Mouse (Mus musculus) kidney, adult 18-20 months (tissue): ENCODE results near the gene Daglb.

Experiments used
- DNase-seq: peaks from one replicate; pipeline ENCODE4 v3.0.0; 2021

The Daglb gene

DNA sequence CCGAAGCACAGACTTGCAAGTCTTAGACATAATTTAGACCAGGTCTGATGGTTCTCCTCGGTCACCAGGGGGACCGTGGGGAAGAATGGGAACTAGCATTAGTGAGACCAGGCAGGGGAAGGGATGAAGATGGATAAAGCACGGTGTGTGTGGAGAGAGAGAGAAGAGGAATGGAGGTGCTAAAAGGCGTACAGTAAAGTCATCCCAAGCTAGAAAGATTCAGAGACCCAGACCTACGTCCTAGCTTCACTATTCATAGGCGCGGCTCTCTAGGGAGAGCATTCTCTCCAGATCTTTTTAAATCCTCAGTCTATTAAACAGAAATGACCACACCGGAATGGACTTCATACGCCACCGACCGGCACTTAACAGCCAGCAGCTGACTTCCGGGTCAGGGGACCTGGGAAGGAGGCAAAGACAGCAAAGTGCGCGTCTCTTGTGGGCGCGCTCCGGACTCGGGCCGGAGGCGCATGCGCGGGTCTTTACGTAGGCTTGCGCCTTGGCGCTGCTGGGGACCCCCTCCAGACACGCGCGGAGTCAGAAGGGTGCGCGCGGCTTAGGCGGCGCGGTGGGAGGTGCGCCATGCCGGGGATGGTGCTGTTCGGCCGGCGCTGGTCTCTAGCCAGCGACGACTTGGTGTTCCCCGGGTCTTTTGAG, at the start of gene Daglb:
Gene Daglb, plus strand, starts transcription at position 485 of the 657 bp plus-strand sequence.
- peak; percentile 87 for DNase-seq

DNA sequence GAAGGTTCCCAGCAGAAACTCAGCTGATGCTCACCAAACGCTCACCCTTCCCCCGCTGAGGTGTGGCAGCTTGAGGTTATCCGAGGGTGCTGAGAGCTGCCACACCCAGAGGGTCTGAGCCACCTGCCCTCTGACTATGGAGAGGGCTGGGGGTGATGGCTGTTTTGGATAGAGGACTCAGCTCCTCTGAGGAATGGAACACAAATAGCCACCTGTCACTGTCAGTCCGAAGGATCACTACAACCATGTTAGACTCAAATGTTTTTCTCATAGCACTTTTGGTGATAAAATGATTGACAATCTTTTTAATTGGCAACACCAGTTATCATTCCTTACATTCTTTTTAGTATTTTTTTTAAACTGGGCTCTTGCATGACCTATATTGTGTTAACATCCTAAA, 42.9 kb upstream of the Daglb start:
- DNase-seq = no peak

DNA sequence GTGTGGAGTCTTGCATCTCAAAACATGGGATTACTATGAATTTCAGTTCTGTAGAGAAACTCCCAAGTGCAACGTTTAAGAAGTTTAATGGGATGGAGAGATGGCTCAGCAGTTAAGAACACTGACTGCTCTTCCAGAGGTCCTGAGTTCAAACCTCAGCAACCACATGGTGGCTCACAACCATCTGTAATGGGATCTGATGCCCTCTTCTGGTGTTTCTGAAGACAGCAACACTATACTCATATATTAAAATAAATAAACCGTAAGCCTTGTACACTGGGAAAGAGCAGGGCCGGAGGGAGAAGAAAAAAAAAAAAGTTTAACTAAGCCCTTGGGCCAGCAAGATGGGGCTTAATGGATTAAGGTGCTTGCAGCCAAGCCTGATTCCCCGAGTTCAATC, 41.4 kb upstream of the Daglb start:
- DNase-seq = no peak

DNA sequence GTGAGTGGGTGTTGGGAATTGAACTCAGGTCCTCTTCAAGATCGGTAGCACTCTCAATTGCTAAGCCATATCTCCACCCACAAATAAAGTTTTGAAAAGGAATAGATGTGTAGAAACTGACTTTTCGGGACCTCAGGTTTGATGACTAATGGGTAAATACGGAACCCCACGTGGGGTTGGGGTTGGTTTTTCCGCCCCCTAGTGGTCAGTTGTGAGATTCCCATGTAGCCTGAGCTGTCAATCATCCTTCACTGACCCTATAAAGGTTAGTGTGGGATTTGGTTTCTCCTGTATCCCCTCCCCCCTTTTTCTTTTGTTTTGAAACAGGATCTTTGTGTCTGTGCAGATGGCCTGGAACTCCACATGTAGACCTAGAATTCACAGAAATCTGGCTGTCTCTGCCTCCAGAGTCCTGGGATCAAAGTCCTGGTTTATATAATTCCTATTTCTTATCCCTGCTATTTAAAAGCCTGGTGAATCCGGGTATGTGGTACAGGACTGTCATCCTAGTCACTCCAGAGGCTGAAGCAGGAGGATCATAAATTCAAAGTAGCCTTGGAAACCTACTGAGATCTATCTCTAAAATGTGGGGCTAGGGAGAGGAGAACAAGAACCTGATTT, 40.4 kb upstream of the Daglb start:
- peak; percentile 66 for DNase-seq

DNA sequence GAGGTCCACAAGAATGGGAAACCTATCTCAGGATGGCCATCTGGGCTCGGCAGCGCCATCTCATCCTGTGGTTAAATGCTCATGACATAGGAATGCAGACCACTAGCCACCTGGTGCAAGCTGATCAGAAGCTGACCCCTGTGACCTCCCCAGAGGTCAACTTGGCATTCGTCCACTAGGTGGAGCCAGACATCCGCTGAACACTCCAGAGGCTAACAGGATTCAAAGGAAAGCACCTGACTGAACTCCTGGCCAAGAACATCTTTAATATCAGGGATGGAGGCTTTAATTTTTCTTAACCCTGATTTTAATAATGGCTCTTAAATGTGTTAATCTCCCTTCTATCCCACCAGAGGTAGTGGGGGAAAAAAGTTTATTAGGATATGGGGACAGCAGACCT, 30.0 kb upstream of the Daglb start:
- DNase-seq = peak; percentile 76

DNA sequence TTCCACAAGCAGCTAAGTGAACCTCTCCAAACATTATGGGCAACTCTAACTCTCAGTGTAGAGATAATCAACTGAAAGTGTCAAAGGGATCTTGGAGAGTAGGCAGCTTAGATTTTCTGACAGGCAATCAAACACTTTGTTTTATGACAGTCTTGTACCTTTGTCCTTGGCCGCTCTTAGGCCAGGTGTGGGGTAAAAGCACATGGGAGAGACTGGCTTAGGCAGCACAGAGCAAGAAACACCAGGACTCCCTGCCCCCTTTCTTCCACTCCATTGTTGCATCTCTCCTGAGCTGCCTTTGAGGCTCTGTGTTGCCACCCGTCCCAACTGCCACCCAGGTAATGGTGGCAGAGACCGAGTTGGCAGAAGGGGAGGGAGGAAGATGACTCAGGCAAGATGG, 23.1 kb upstream of the Daglb start:
- no peak for DNase-seq

DNA sequence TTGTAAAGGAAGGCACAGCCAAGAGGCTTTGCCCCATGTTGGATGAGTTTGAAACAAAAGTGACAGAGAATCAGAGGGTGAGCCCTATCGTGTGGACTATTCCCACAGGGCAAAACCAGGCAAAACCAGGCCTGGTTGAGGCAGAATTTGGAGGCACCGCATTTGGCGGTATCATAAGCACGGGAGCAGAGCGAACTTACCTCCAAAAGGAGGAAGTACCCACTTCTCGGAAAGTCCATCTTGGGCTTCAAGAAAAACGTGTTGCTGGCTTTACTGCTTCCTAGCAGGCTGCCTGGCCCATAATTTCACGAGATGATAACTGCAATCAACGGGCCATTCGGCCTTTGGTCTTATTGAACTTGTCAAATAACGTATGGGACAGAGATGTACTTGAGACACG, 22.6 kb upstream of the Daglb start:
- no peak for DNase-seq

DNA sequence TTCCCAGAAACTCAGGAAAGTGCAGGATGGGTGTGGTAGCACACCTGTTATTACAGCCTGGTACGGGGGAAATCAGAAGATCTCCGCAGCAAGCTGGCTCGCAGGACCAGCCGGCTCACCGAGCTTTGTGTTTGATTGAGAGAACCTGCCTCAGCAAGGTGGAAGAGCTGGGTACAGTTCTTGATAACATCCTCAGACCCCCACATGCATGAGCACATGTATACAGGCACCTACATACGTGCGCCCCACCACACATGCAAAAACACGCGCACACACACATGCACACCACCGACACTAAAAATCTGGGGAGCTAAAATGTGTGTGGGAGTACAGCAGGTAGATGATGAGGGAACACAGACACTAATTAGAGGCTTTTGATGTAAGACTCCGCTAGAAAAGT, 713 bp upstream of the Daglb start:
- no peak for DNase-seq

DNA sequence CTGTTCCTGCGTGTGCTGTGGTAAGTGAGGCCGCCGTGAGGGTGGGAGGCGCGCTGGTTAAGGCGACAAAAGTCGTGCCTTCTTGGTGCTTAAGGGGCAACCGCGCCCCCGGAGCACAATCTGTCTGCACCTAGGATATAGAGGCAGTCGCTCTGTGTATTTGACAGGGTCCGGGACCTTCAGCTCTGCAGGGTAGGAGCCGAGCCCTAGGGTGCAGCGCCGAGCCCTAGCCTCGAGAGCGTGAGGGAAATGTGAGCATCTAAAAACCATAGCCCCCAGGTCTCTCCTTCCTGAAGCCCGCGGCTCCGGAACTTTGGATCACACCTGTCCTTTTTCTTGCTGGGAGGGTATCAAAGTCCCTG, 354 bp downstream of the Daglb start:
- no peak for DNase-seq

DNA sequence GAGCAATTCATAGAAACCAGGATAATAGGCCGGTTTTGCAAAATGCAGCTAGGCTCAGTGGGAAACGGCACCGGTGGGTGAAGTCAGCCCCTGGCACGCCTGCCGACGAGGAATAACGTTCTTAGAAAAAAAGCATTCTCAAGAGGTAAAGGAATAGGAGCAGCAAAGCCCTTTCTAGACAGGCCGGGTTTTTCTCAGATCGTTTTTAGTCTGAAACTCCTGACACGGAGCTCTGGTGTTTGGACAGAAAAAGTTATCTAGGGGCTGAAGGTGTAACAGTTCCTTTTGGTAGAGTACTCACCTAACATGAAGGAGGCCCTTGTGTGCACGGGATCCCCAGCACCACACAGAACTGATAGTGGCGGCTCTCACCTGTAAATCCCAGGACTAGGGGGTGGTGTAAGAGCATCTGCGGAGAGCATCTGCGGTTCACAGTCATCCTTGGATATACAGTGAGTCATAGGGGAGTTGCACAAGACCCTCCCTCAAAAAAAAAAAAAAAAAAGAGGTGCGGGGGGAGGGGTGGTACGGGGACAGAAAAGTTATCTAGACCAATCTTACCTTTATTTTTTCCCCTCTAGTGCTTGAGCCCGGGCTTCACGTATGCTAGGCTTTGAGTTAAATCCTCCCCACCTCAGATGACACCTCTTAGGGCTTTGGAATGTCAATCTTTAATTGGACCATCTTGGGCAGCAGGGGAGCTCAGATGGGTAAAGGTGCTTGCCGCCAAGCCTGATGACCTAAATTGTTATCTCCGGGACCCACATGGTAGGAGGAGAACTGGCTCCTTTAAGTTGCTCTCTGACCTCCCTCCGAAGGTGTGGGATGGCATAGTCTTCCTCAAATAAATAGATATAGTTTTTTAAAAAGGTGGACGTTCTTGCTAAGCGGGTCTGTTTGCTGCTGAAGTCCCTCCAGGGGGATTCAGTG, 1.0 kb downstream of the Daglb start:
- no peak for DNase-seq

DNA sequence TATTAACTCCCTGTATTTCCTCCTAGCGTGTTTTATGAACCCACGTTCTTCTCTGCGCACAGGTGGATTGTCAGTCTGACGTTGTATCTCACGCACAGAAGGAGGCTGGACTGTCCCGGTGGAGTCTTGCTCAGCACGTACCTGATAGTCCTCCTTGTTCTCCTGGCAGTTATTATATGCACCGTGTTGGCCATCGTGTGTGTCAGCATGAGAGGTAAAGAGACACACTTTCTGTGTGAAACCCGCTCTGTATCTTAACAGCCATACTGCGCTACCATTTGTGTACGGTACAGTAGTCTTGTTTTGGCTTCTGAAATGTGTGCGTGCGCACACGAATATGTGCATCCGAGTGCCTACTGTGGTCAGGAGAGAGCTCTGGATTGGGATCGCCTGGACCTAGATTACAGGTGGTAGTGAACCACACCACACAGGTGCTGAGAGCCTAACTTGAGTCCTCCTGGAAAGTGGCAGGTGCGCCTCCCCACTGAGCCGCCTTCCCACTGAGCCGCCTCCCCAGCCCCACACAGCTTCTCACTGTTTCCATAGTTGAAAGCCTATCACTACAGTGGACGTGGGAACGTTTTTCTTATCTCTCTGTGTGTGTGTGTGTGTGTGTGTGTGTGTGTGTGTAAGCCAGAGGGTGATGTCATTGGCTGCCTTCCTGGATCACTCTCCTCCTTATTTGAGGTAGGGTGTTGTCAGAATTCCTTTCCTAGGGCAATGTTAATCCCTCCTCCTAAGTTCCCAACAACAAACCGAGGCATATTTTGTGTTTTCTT, 2.7 kb downstream of the Daglb start:
- no peak for DNase-seq

DNA sequence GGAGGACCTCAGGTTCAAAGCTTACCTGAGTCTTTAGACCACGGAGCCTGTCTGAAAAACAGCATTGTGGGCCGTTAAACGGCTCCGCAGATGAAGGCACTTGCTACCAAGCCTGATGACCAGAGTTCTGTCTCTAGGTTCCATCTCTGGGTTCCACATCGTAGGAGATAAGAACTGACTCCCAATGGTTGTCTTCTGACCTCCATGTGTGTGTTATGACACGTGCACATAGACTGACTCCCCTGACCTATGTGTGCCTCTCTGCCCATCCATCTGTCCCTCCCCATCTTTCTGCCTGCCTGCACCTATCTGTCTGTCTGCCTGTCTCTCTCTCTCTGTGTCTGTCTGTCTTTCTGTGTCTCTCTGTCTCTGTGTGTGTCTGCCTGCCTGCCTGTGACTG, 3.5 kb downstream of the Daglb start:
- DNase-seq = no peak

DNA sequence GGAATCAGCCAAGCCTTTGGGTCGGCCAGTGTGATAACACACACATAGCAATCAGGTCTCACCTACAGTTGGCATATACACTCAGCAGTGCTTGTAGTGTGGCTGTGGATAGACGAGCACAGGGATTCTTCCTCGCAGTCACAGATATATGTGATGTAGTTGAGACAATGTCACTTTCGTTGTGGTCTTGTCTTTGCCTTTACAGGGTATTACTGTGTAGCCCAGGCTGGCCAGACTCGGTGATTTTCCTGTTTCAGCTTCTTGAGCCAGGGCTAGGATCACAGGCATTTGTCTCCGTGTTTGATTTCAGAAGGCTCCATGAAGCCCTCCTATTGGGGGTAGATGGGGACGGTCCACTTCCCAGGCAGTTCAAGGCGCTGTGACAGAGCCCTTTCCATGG, 5.2 kb downstream of the Daglb start:
- DNase-seq = no peak

DNA sequence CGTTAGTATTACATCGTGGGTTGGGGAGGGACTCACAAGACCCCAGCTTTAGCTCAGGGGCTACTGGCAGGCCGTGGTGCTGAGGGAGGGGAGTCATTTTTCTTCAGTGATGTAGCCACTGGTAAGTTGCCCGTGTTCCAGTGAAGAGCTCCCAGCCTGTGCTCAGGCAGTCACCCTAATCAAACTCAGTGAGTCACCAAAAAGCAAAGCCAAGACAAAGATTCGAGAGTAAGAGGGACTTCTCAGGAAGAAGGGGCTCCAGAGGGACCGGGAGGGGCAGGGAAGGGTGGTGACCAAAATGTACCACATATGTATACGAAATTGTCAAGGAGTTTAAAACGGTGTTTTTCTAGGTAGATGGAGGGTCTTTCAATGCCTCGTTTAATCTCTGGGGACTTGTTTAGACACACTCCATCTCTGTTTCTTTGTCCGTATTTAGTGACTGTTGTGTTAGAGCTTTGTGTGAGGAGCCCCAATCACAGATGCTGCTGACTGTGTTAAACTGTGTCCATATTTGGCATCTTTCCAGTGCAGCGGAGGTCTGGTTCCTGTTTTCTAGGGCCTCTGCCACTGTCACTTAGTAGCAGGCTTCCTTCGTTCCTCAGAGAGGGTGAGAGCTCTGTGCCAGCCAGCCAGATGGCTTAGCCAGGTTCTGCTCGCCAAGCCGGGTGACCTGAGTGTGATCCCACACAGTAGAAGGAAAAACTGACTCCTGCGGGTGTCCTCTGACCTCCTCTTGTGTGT, 6.2 kb downstream of the Daglb start:
- DNase-seq = no peak

DNA sequence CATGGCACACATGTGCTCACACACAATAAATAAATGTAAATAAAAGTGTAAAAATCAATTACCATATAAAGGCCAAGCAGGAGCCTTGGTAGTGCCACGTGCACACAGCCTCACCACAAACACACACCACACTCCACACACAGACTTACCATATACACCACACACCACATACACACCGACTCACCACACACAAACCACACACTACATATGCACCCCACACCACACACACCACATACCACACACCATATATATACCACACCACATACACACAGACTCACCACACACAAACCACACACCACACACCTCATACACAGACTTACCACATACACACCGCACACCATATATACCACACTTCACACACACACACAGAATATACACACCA, 6.8 kb downstream of the Daglb start:
- no peak for DNase-seq

DNA sequence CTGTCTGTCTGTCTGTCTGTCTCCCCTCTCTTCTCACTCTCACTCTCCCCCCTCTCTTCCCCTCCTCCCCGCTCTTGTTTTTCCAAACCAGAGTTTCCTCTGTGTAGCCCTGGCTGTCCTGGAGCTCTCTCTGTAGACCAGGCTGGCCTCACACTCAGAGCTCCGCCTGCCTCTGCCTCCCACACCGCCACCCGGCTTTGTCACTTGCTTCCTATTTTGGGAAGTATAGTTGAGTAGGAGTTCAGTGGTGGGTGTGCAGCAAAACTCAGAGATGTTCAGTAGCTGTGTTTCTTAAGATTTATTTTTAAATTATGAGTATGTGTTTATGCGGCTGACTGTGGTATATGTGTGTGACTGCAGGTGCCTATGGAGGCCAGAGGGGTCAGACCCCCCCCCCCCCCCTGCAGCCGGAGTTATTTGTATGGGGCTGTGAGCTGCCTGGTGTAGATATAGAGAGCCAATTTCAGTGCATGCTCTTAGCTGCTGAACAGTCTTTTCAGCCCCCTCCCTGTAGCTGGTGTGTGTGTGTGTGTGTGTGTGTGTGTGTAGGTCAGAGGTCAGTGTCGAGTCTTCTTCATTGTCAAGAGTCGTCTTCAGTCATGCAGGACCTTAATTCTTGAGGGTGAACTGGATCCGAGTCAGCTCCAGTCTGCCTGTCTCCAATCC, 7.7 kb downstream of the Daglb start:
- DNase-seq = no peak

DNA sequence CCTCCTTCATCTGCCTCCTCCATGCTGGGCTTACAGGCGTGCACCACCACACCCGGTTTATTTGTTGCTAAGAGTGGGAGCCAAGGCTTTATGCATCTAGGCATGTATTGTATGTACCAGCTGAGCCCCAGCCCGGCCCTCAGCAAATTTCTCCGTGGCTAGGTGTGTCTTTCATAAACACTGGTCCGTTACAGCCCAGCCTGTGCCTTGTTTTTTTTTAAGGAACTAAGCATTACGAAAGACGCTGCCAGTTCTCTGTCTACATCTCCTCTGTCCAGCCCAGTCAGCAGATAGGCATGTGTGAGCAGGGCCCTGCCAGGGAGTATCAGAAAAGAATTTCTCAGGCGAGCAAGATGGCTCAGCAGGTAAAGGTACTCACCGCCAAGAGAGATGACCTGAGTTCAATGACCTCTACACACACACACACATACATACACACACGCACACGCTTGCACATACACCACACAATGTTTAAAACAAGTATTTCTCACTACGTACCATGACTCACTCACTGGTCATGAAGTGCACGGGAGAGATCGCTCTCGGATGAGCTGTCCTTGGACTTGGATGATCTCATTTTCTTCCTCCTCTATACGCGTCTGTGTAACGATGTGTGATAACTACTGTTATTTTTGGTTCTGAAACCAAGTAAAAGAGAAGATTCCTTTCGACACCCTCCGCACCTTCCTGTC, 10.9 kb downstream of the Daglb start:
- DNase-seq = no peak

DNA sequence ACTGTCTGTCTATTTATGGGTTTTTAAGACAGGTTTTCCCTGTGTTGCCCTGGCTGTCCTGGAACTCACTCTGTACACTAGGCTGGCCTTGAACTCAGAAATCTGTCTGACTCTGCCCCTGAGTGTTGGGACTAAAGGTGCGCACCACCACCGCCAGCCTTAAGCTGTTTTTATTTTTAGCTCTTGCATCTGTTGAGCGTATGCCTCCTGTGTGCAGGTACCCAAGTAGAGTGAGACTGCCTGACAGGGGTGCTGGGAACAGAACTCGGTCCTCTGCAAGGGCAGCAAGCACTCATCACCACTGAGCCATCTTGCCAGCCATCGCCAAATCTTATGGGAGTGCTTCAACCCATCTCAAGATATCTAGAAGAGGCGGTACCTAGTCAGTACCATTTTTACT, 11.6 kb downstream of the Daglb start:
- no peak for DNase-seq

DNA sequence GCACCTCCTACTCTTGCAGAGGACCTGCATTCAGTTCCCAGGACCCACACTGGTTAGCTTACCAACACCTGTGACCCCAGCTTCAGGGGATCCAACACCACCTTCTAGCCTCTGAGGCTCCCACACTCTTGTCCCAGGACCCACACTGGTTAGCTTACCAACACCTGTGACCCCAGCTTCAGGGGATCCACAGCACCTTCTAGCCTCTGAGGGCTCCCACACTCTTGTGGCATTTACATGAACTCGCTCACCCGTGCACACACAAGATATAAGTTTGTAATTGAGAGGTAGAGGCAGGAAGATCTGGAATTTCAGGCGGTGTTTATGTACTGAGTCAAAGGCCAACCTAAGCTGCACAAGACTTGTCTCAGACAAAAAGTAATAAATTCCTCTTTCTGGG, 13.5 kb downstream of the Daglb start:
- no peak for DNase-seq

DNA sequence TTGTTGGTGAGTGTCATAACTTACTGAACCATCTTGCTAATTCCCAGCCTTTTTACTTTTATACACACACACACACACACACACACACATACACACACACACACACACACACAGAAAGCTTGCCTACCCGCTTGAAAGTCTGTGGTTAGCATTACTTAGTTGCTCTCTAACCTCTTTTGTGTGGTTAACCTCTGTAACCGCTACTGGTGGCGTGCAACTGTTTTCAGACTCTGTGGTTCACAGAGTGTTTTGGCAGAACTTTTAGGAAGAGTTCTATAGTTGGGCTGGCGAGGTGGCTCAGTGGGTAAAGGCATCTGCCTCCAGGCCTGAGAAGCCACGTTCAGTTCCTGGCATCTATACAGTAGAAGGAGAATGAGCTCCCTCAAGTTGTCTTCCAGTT, 20.6 kb downstream of the Daglb start:
- DNase-seq = no peak

DNA sequence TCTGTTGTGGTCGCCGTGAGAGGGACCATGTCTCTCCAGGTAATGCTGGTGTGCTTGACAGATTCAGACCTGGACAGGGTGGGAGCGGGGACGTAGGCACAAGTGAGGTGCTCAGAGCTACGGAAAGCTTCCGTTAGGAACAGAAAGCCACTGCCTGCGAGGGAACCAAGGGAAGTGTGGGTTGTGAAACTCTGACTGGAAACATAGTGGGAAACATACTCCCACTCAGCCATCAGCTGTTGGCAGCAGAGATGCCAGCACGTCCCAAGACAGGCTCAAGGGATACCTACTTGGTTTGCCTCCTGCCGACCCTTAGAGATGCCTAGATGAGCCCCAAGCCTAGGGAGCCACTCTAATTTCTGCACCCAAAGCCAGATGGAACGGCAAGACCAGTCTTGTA, 22.8 kb downstream of the Daglb start:
- no peak for DNase-seq
